Mouse (Mus musculus): ENCODE data around the gene Hcn4. TPM values are rescaled to one million over a fixed set of nuclear protein-coding genes. Genes with fewer than 3 reads are reported as not detected.

Hcn4 gene
- polyA plus RNA-seq, 1 experiment, result 0.01 TPM

DNA sequence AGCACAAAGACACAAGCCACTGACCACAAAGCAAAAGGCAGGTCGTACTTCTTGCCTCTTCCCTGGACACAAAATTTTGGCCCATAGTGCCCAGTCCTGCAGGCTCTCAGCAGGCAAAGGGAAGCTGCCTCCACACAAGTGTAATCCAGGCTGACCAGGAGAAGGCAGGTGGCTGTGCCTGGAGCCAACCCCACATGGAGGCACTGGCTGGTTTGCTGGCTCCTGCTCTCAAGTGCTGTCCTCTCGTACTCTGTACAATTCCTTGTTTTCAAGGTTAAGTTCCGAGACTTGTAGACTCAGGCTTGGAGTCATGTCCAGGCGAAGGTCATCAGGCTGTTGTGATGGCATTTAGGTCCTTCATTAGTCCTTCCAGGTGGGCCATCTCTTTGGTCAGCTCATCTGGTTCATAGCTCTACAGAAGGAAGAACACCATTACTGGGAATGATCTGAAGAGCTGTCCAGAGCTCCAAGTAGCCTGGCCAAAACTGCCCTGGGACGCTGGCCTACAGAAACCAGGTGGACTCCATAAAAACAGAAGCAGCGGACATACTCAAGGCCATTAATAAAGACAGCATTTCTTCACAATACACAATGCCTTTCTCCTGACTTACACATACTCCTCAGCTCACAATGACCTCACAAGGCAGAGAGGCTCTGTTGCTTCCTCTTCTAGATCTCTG is 53.9 kb downstream of the Hcn4 start:
- no peak overlapping the region for H3ac ChIP-seq (ENCODE audit: control insufficient read depth, insufficient read length)
- no peaks in the 10 kb centered on the region for H3K79me2 ChIP-seq (ENCODE audit: control insufficient read depth, insufficient read depth)
- TF ChIP-seq TCF12 (IDR thresholded peaks at IDR 0.05; ENCODE audit: insufficient read depth, poor library complexity, severe bottlenecking), result no peak
- TF ChIP-seq REST (IDR thresholded peaks at IDR 0.05; ENCODE audit: insufficient read depth, insufficient read length), result no peak
- H3K4me3 ChIP-seq, result no peak overlapping the region
- peaks cover 41% of the 10 kb centered on the region for H3K36me3 ChIP-seq (ENCODE audit: control insufficient read depth, insufficient read depth)
- H3K4me2 ChIP-seq (ENCODE audit: low read depth), result no peak overlapping the region
- H3K27me3 ChIP-seq (ENCODE audit: control insufficient read depth, insufficient read depth, insufficient read length), result no peaks in the 10 kb centered on the region

DNA sequence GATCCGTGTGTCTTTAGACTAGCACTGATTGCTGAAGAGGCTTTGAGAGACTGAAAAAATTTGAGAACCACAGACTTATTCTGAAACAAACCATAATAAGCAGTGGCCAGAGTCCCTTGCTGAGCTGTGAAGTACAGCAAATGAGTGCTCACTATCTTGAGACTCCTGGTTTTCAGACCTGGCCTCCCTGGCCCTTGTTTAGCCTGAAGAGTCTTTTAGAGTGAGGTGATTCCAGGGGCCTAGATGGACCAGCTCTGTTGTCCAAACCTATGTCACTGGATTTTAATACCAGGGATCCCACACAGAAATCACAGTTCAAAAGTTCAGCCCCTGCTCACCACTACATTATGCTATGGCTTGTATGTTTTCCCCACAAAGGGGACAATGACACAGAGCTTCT is 56.6 kb downstream of the Hcn4 start:
- no peak overlapping the region for H3ac ChIP-seq (ENCODE audit: control insufficient read depth, insufficient read length)
- peaks cover 36% of the 10 kb centered on the region for H3K36me3 ChIP-seq (ENCODE audit: control insufficient read depth, insufficient read depth)
- no peak overlapping the region for H3K4me3 ChIP-seq
- H3K79me2 ChIP-seq (ENCODE audit: control insufficient read depth, insufficient read depth), result no peaks in the 10 kb centered on the region
- no peak overlapping the region for H3K4me2 ChIP-seq (ENCODE audit: low read depth)
- TF ChIP-seq E2F4 (IDR thresholded peaks at IDR 0.05; ENCODE audit: insufficient read depth) (no peak), POLR2A (IDR thresholded peaks at IDR 0.05; ENCODE audit: insufficient read length, low read depth) (no peak)
- H3K27me3 ChIP-seq (ENCODE audit: control insufficient read depth, insufficient read depth, insufficient read length), result no peaks in the 10 kb centered on the region

DNA sequence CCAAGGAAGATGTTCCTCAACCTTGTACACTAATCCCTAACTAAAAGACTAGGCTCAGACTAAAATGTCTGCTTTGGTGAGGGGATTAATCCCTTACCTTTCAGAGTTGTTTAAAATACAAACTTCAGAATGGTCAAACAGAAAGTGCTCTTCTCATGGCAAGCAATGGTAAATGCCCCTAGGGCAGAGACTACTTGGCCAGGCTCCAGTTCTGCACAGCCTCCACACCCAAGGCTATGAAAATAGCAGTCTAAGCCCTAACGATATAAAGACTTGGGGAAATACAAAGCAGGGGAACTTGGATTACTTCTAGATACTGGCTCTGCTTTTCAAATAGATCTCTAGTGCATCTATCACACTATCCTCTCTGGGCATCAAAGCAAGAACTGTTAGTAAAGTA is 59.5 kb downstream of the Hcn4 start:
- Histone ChIP-seq H3K79me2 (ENCODE audit: control insufficient read depth, insufficient read depth) (no peaks in the 10 kb centered on the region), H3K36me3 (ENCODE audit: control insufficient read depth, insufficient read depth) (peaks cover 33% of the 10 kb centered on the region), H3K27me3 (ENCODE audit: control insufficient read depth, insufficient read depth, insufficient read length) (no peaks in the 10 kb centered on the region), H3K4me2 (ENCODE audit: low read depth) (no peak overlapping the region), H3ac (ENCODE audit: control insufficient read depth, insufficient read length) (no peak overlapping the region), H3K4me3 (no peak overlapping the region)
- TF ChIP-seq POLR2A (IDR thresholded peaks at IDR 0.05; ENCODE audit: insufficient read length, low read depth) (no peak), USF1 (IDR thresholded peaks at IDR 0.05; ENCODE audit: low read depth) (no peak)

DNA sequence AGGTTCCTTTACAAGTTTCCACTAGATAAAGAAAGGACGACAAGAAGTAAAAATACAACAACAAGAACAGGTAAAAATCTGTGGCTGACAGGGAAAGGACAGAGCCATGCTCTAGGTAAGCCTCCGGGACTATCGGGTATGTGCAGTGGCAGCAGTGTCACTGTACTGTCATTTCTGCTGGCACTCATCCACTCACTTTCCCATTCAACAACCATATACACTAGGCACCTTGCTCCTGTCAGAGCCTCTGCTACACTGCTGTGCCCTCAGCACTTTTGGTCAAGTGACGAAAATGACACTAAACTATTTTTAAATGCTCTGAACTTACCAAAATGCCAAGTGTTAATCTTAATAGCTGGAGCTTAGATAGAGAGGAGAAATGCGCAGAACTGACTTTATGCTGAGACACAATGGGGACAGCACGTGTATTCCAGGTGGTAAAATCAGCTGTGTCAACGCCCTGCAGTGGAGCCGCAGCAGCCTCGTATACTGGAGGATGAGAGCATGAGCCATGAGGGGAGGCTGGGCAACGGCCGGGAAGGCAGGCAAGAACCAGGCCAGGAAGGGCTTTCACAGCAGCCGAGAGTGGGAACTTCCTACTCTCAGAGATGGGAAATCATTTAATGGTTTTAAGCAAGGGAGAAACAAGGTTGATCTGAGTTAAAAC is 66.7 kb downstream of the Hcn4 start:
- TF ChIP-seq MAX (IDR thresholded peaks at IDR 0.05; ENCODE audit: low read depth), result no peak
- TF ChIP-seq USF1 (IDR thresholded peaks at IDR 0.05; ENCODE audit: low read depth), result no peak
- no peak for TF ChIP-seq TCF3 (IDR thresholded peaks at IDR 0.05; ENCODE audit: insufficient read length, low read depth)
- no peak for TF ChIP-seq MYOG (IDR thresholded peaks at IDR 0.05; ENCODE audit: control insufficient read depth in 1 of 3, insufficient read depth in 1 of 3, insufficient read length in 2 of 3, low read depth in 2 of 3)
- no peak for TF ChIP-seq SRF (IDR thresholded peaks at IDR 0.05; ENCODE audit: control insufficient read depth, insufficient read length, low read depth)
- TF ChIP-seq REST (IDR thresholded peaks at IDR 0.05; ENCODE audit: insufficient read depth, insufficient read length), result no peak
- no peak for TF ChIP-seq TCF12 (IDR thresholded peaks at IDR 0.05; ENCODE audit: insufficient read depth, poor library complexity, severe bottlenecking)
- no peak for TF ChIP-seq MYOD1 (IDR thresholded peaks at IDR 0.05; ENCODE audit: control insufficient read depth in 1 of 3, insufficient read length in 2 of 3, low read depth in 2 of 3)
- TF ChIP-seq POLR2AphosphoS2 (IDR thresholded peaks at IDR 0.05; ENCODE audit: insufficient read length, low read depth), result no peak
- no peak for TF ChIP-seq POLR2A (IDR thresholded peaks at IDR 0.05; ENCODE audit: insufficient read length, low read depth)
- no peak for TF ChIP-seq CEBPB (IDR thresholded peaks at IDR 0.05; ENCODE audit: insufficient read depth, poor library complexity, severe bottlenecking)
- TF ChIP-seq E2F4 (IDR thresholded peaks at IDR 0.05; ENCODE audit: insufficient read depth), result no peak
- H3K4me3 ChIP-seq, result no peak overlapping the region
- no peak overlapping the region for H3ac ChIP-seq (ENCODE audit: control insufficient read depth, insufficient read length)
- H3K79me2 ChIP-seq (ENCODE audit: control insufficient read depth, insufficient read depth), result no peaks in the 10 kb centered on the region
- no peaks in the 10 kb centered on the region for H3K27me3 ChIP-seq (ENCODE audit: control insufficient read depth, insufficient read depth, insufficient read length)
- H3K36me3 ChIP-seq (ENCODE audit: control insufficient read depth, insufficient read depth), result peaks cover 38% of the 10 kb centered on the region
- no peak overlapping the region for H3K4me2 ChIP-seq (ENCODE audit: low read depth)

DNA sequence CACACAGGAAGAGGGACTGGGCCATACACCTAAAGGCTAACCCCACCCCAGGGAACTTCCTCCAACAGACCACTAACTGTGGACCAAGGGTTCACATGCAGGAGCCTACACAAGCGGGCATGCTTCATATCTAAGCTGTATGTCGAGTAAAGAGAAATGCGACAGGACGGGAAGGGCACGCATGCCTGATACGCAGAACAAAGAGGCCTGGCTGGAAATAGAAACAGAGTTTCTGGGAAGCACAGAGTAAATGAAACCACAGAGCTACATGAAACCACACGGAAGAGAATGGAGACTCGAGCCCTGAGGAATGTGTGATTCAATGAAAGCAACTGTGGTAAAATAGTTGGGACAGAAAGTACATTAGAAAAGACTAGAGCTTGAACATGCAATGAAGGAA is 67.7 kb downstream of the Hcn4 start:
- Histone ChIP-seq H3ac (ENCODE audit: control insufficient read depth, insufficient read length) (no peak overlapping the region), H3K4me3 (no peak overlapping the region)

More for the DNA sequence above, 67.7 kb downstream of the Hcn4 start:
- Histone ChIP-seq H3K79me2 (ENCODE audit: control insufficient read depth, insufficient read depth) (no peaks in the 10 kb centered on the region), H3K27me3 (ENCODE audit: control insufficient read depth, insufficient read depth, insufficient read length) (no peaks in the 10 kb centered on the region), H3K4me2 (ENCODE audit: low read depth) (no peak overlapping the region), H3K36me3 (ENCODE audit: control insufficient read depth, insufficient read depth) (peaks cover 42% of the 10 kb centered on the region)
- TF ChIP-seq POLR2AphosphoS2 (IDR thresholded peaks at IDR 0.05; ENCODE audit: insufficient read length, low read depth), result no peak
- no peak for TF ChIP-seq TCF12 (IDR thresholded peaks at IDR 0.05; ENCODE audit: insufficient read depth, poor library complexity, severe bottlenecking)
- TF ChIP-seq TCF3 (IDR thresholded peaks at IDR 0.05; ENCODE audit: insufficient read length, low read depth), result no peak
- no peak for TF ChIP-seq USF1 (IDR thresholded peaks at IDR 0.05; ENCODE audit: low read depth)
- TF ChIP-seq E2F4 (IDR thresholded peaks at IDR 0.05; ENCODE audit: insufficient read depth), result no peak
- no peak for TF ChIP-seq REST (IDR thresholded peaks at IDR 0.05; ENCODE audit: insufficient read depth, insufficient read length)
- TF ChIP-seq SRF (IDR thresholded peaks at IDR 0.05; ENCODE audit: control insufficient read depth, insufficient read length, low read depth), result no peak
- no peak for TF ChIP-seq POLR2A (IDR thresholded peaks at IDR 0.05; ENCODE audit: insufficient read length, low read depth)
- TF ChIP-seq CEBPB (IDR thresholded peaks at IDR 0.05; ENCODE audit: insufficient read depth, poor library complexity, severe bottlenecking), result no peak

Measured in myocyte (in vitro differentiated cells).